Mouse (Mus musculus) olfactory bulb, adult 2 months (tissue): ENCODE measurements at regions not wholly inside any gene's neighbourhood (a gene's known extent, or its start where the extent isn't known, plus 50 kb on each side); places are given as distances from the start of the nearest gene placed in this dataset.

Experiments used
- CTCF ChIP-seq: fragments of 200-500 bp; IDR thresholded peaks from 2 replicates; pipeline ENCODE4 v1.5.1; 2012; ENCODE audit warnings: low read depth, mild to moderate bottlenecking, low read length, moderate library complexity; ENCODE audit not compliant: insufficient read depth
- POLR2A ChIP-seq: fragments of 200-500 bp; IDR thresholded peaks from 2 replicates; pipeline ENCODE4 v1.6.1; 2012; ENCODE audit warnings: mild to moderate bottlenecking, low read depth, low read length, moderate library complexity; ENCODE audit not compliant: insufficient read depth

DNA sequence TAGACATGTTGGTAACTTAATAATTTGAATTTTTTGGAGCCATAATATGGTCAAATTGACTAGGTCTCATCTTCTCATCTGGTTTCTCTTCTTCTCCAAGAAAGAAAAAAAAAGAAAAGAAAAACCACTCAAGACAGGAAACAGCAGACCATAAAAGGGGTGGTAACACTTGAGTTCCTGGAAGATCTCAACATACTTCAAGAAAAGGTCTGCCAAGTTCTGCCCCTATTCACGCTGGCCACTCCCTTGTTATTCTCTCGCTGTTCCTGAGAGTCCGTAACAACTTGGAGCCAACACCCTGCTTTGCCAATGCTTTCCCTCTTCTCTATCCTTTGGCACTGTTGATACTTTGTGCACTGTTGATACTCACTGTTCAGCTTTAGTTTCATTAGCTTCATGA, 81.2 kb downstream of the Fasl start:
- TF ChIP-seq CTCF (no peak), POLR2A (no peak)
